Mouse (Mus musculus): ENCODE data around the gene 9330159F19Rik. TPM values are rescaled to one million over a fixed set of nuclear protein-coding genes. Genes with fewer than 3 reads are reported as not detected.

9330159F19Rik gene
- total and polyA plus RNA-seq, 3 experiments, result not detected

DNA sequence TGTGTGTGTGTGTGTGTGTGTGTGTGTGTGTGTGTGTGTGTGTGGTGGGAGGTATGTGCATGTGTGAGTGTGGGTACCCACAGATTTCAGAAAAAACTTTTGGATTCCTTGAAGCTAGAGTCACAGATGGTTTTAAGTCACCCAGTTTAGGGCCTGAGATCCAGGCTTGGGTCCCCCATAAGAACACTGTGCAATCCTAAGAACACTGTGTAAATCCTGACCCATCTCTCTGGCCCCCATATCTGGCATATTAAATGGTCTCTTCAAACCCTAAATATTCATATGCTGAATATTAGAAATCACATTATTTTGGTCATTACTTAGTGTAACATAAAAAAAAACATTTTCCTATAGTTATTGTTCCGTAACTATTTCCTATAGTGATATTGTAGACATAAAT lies 5.6 kb downstream of the 9330159F19Rik start:
- Histone ChIP-seq H3K9me3 (replicated peaks; ENCODE audit: insufficient read depth, low read length) (no peaks in the 10 kb centered on the region), H3K4me3 (ENCODE audit: control insufficient read depth in 1 of 2, insufficient read depth in 1 of 2, low read depth in 2 of 2, low read length in 2 of 2) (no peak overlapping the region), H3K9ac (ENCODE audit: control insufficient read depth, low read depth, low read length, poor library complexity, severe bottlenecking) (no peak overlapping the region), H3K4me1 (ENCODE audit: control insufficient read depth in 1 of 2, insufficient read depth in 2 of 2, low read length in 2 of 2) (no peaks in the 10 kb centered on the region), H3K27me3 (ENCODE audit: control insufficient read depth in 1 of 2, insufficient read depth in 2 of 2, low read length in 2 of 2) (no peaks in the 10 kb centered on the region), H3K79me2 (ENCODE audit: control insufficient read depth, insufficient read depth, low read length, poor library complexity) (no peaks in the 10 kb centered on the region), H3K27ac (ENCODE audit: control insufficient read depth, low read depth, low read length) (no peak overlapping the region), H3K36me3 (ENCODE audit: control insufficient read depth in 1 of 2, insufficient read depth in 2 of 2, low read length in 2 of 2) (no peaks in the 10 kb centered on the region)
- no peak for TF ChIP-seq USF2 (IDR thresholded peaks at IDR 0.05; ENCODE audit: borderline replicate concordance in 1 of 2, insufficient read depth in 1 of 2, low read depth in 1 of 2, low read length in 2 of 2)
- no peak for TF ChIP-seq MAFK (IDR thresholded peaks at IDR 0.05; ENCODE audit: borderline replicate concordance, low read depth, low read length)
- no peak for DNase-seq (ENCODE audit: low read depth, low spot score)

- Histone ChIP-seq H3K27ac (ENCODE audit: control insufficient read depth, low read depth, low read length) (no peak overlapping the region), H3K36me3 (ENCODE audit: control insufficient read depth in 1 of 2, insufficient read depth in 2 of 2, low read length in 2 of 2) (no peaks in the 10 kb centered on the region), H3K9ac (ENCODE audit: control insufficient read depth, low read depth, low read length, poor library complexity, severe bottlenecking) (no peak overlapping the region), H3K4me1 (ENCODE audit: control insufficient read depth in 1 of 2, insufficient read depth in 2 of 2, low read length in 2 of 2) (no peaks in the 10 kb centered on the region), H3K79me2 (ENCODE audit: control insufficient read depth, insufficient read depth, low read length, poor library complexity) (no peaks in the 10 kb centered on the region), H3K4me3 (ENCODE audit: control insufficient read depth in 1 of 2, insufficient read depth in 1 of 2, low read depth in 2 of 2, low read length in 2 of 2) (no peak overlapping the region), H3K9me3 (replicated peaks; ENCODE audit: insufficient read depth, low read length) (no peaks in the 10 kb centered on the region), H3K27me3 (ENCODE audit: control insufficient read depth in 1 of 2, insufficient read depth in 2 of 2, low read length in 2 of 2) (no peaks in the 10 kb centered on the region)
- TF ChIP-seq MXI1 (IDR thresholded peaks at IDR 0.05; ENCODE audit: low read depth, low read length) (no peak), ZMIZ1 (IDR thresholded peaks at IDR 0.05; ENCODE audit: low read depth, low read length) (no peak), MAFK (IDR thresholded peaks at IDR 0.05; ENCODE audit: borderline replicate concordance, low read depth, low read length) (no peak), POLR2AphosphoS2 (IDR thresholded peaks at IDR 0.05; ENCODE audit: low read length) (no peak), TAL1 (IDR thresholded peaks at IDR 0.05; ENCODE audit: low read length) (no peak), TCF12 (IDR thresholded peaks at IDR 0.05; ENCODE audit: low read depth, low read length) (no peak), BHLHE40 (IDR thresholded peaks at IDR 0.05; ENCODE audit: borderline replicate concordance, low read depth, low read length) (no peak), MYB (IDR thresholded peaks at IDR 0.05; ENCODE audit: low read depth, low read length) (no peak), CHD2 (IDR thresholded peaks at IDR 0.05; ENCODE audit: low read length) (no peak), SMC3 (IDR thresholded peaks at IDR 0.05; ENCODE audit: low read depth, low read length) (no peak), TBP (IDR thresholded peaks at IDR 0.05; ENCODE audit: low read depth, low read length) (no peak), CHD1 (IDR thresholded peaks at IDR 0.05; ENCODE audit: low read depth, low read length) (no peak), CTCF (IDR thresholded peaks at IDR 0.05 in 2 of 3, conservative IDR thresholded peaks at IDR 0.05 in 1 of 3; ENCODE audit: control insufficient read depth in 1 of 3, insufficient read depth in 1 of 3, low read depth in 2 of 3, low read length in 3 of 3, poor library complexity in 1 of 3, severe bottlenecking in 1 of 3) (no peak), SIN3A (IDR thresholded peaks at IDR 0.05; ENCODE audit: low read length) (no peak), POLR2A (IDR thresholded peaks at IDR 0.05; ENCODE audit: control insufficient read depth in 1 of 2, insufficient read depth in 1 of 2, low read depth in 1 of 2, low read length in 2 of 2, poor library complexity in 1 of 2) (no peak), JUND (IDR thresholded peaks at IDR 0.05; ENCODE audit: low read depth, low read length) (no peak), ETS1 (IDR thresholded peaks at IDR 0.05; ENCODE audit: low read depth, low read length) (no peak), ZNF384 (IDR thresholded peaks at IDR 0.05; ENCODE audit: low read depth, low read length) (no peak)
- DNase-seq (ENCODE audit: low read depth, low spot score), result no peak
Observed at GRCm38 (mm10) chr10:29217451-29217850, 6.0 kb downstream of the 9330159F19Rik start.

All from MEL (cell line).